Mouse (Mus musculus) A20 (cell line): ENCODE data around the gene Ucn.

Experiments used
- DNase-seq: peaks from one replicate; pipeline ENCODE4 v3.0.0-alpha.2; 2011; ENCODE audit warnings: low read depth, low spot score

The Ucn gene

GRCm38 (mm10) chr5:31138241-31138967 lies at the start of gene Ucn:
Gene Ucn, minus strand, starts transcription at chr5:31138829.
- DNase-seq = no peak

GRCm38 (mm10) chr5:31183678-31184077 lies 45.0 kb upstream of the Ucn start:
- no peak for DNase-seq

- no peak for DNase-seq
Measured at GRCm38 (mm10) chr5:31181183-31181770, 42.6 kb upstream of the Ucn start.

- DNase-seq = peak; percentile 96
Measured at GRCm38 (mm10) chr5:31179766-31180630, 41.4 kb upstream of the Ucn start, which contains the start of the genes Gm29609 and Gtf3c2. Gene Gm29609, minus strand, starts transcription at chr5:31179911. Gene Gtf3c2, minus strand, starts transcription at chr5:31180144.

- DNase-seq = peak; percentile 70
Measured at GRCm38 (mm10) chr5:31179301-31179765, 40.7 kb upstream of the Ucn start.

- DNase-seq = no peak
Measured at GRCm38 (mm10) chr5:31168630-31169029, 30.0 kb upstream of the Ucn start.

- no peak for DNase-seq
Measured at GRCm38 (mm10) chr5:31164878-31165277, 26.2 kb upstream of the Ucn start.

- no peak for DNase-seq
Measured at GRCm38 (mm10) chr5:31162462-31162861, 23.8 kb upstream of the Ucn start.

GRCm38 (mm10) chr5:31154152-31154553 lies 15.5 kb upstream of the Ucn start, which contains the start of gene Mpv17:
Gene Mpv17, minus strand, starts transcription at chr5:31154251.
- peak; percentile 89 for DNase-seq

GRCm38 (mm10) chr5:31153516-31154151 lies 15.0 kb upstream of the Ucn start:
- no peak for DNase-seq

- DNase-seq = no peak
Measured at GRCm38 (mm10) chr5:31151746-31152145, 13.1 kb upstream of the Ucn start.

GRCm38 (mm10) chr5:31149781-31150180 lies 11.2 kb upstream of the Ucn start:
- no peak for DNase-seq

GRCm38 (mm10) chr5:31138968-31139425 lies 368 bp upstream of the Ucn start:
- DNase-seq = no peak

GRCm38 (mm10) chr5:31137658-31138057 lies 971 bp downstream of the Ucn start:
- no peak for DNase-seq

- DNase-seq = no peak
Measured at GRCm38 (mm10) chr5:31136730-31137424, 1.8 kb downstream of the Ucn start.

GRCm38 (mm10) chr5:31126050-31126449 lies 12.6 kb downstream of the Ucn start:
- DNase-seq = peak; percentile 45

- DNase-seq = no peak
Measured at GRCm38 (mm10) chr5:31123481-31123880, 15.1 kb downstream of the Ucn start.

- peak; percentile 24 for DNase-seq
Measured at GRCm38 (mm10) chr5:31121111-31121510, 17.5 kb downstream of the Ucn start.

- DNase-seq = no peak
Measured at GRCm38 (mm10) chr5:31116912-31117311, 21.7 kb downstream of the Ucn start.

GRCm38 (mm10) chr5:31116354-31116753 lies 22.3 kb downstream of the Ucn start, which contains the start of gene Trim54:
Gene Trim54, plus strand, starts transcription at chr5:31116712.
- DNase-seq = no peak

- DNase-seq = peak; percentile 41
Measured at GRCm38 (mm10) chr5:31110781-31111180, 27.8 kb downstream of the Ucn start.
